Mouse (Mus musculus) embryonic stem cell, embryonic (primary cell): ENCODE measurements around the gene Zbp1.

ENCODE experiments used
- CTCF ChIA-PET, 4 experiments: fragments of 300-600 bp in 2 of 4; fragments of 350-600 bp in 2 of 4; sonication (Branson Sonifier 250); formaldehyde crosslinking; loops; one replicate each; lab custom pipeline; 2022; ENCODE audit warnings: inconsistent platforms in 2 of 4; lab: Charles Lee
- POLR2A ChIA-PET, 4 experiments: fragments of 300-600 bp in 2 of 4; fragments of 350-600 bp in 2 of 4; sonication (Branson Sonifier 250); formaldehyde crosslinking; loops; one replicate each; lab custom pipeline; 2022; ENCODE audit warnings: antibody characterized with exemption in 4 of 4, inconsistent platforms in 1 of 4; lab: Charles Lee

The Zbp1 gene

DNA sequence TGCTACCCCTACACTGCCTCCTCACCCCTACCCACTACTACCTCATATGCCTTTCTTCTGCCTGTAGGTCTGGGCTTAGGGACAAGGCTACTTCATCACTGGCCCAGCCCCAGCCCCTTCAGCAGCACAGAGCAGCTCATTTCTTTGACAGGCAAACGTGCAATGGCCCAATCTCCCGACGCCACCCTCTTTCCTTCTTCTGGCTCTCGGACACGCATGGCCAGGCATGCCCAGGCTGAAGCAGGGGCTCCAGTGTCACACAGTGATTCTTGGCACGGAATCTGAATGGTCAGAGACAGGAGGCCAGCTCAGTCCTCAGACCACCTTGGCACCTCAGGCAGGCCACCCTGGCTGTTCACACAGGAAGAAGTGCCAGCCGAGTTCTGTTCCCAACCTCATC lies 32.4 kb upstream of the Zbp1 start:
- ChIA-PET CTCF (interaction anchor here in 3 of 4 experiments (0.9 to 5.0 kb wide), 7 partner anchors 10 to 65 kb away, joined by 3 to 32 read pairs (median 8); no protein-coding TSS in a partner anchor), POLR2A (interaction anchor here in 3 of 4 experiments (1.1 to 7.1 kb wide), 11 partner anchors 9 to 114 kb away, joined by 3 to 72 read pairs (median 5); no protein-coding TSS in a partner anchor)

DNA sequence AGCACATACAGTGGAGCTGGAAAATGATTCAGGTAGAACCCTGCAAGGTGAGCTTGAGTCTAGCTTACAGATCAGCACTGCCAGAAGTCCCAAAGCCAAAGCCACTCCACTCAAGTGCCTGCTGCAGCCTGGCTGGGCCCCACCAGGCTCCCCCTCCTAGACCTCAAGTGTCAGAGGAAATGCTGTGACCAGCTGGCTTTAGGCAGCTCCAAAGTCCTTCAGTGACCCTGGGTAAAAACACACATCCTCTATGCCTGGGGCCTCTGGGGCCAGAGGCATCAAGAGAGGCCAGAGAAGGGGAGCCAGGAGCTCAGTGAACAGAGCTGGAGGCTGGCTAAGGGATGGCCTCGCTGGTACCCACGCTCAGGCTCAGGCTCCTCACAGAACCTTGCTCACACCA lies 31.7 kb upstream of the Zbp1 start:
- CTCF ChIA-PET, result interaction anchor here in 3 of 4 experiments (0.7 to 5.0 kb wide), 12 partner anchors 9 to 64 kb away, joined by 3 to 32 read pairs (median 5); no protein-coding TSS in a partner anchor
- POLR2A ChIA-PET, result interaction anchor here in 3 of 4 experiments (0.7 to 7.1 kb wide), 22 partner anchors 9 to 41 kb away, joined by 3 to 72 read pairs (median 4); partner anchors contain the start of gene Pmepa1 (in 2 of the 3)

DNA sequence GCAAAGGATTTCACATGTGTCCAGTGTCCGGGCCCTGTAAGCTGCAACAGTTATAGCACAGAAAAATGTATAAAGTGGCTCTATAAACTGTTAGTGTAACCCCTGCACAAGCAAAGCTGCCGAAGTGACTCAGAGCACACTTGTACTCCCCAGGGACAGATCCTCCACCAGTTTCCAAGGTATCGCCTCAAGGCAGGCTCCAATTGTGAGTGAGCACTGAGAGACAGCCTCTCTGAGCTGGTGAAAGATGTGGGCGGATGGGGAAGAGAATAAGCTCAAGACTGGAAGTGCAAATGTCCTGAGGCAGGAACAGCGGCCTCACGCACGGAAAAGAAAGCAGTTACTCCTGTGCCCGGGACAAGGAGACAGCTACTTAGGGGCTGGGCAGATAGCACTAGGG lies 31.2 kb upstream of the Zbp1 start:
- CTCF ChIA-PET, result interaction anchor here in 3 of 4 experiments (0.7 to 5.0 kb wide), 13 partner anchors 9 to 310 kb away, joined by 3 to 32 read pairs (median 5); no protein-coding TSS in a partner anchor
- POLR2A ChIA-PET, result interaction anchor here in 3 of 4 experiments (0.5 to 7.1 kb wide), 23 partner anchors 9 to 1667 kb away, joined by 3 to 72 read pairs (median 4); partner anchors contain the start of gene Pmepa1 (in 2 of the 3)

DNA sequence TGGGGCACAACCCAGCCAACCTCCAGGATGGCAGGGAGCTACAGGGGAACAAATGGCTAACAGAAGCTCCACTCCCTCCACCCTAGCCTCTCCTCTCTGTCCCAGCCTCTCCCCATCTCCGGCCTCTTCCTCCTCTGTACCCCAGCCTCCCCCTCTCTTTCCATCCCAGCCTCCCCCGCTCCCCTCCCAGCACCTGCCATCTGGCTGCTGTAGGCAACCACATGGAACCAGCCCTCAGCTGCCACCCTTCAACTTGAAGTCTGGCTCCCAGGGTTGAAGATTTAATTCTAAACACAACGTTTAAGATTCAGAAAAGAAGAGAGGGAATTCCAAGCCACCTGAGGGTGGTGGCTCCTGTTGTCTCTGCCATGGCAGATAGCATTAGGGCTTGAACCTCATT lies 30.7 kb upstream of the Zbp1 start:
- ChIA-PET POLR2A (interaction anchor here in 2 of 4 experiments (1.1 to 7.1 kb wide), 13 partner anchors 9 to 42 kb away, joined by 3 to 72 read pairs (median 6); no protein-coding TSS in a partner anchor), CTCF (interaction anchor here in 3 of 4 experiments (0.7 to 5.0 kb wide), 13 partner anchors 10 to 310 kb away, joined by 3 to 32 read pairs (median 7); no protein-coding TSS in a partner anchor)

DNA sequence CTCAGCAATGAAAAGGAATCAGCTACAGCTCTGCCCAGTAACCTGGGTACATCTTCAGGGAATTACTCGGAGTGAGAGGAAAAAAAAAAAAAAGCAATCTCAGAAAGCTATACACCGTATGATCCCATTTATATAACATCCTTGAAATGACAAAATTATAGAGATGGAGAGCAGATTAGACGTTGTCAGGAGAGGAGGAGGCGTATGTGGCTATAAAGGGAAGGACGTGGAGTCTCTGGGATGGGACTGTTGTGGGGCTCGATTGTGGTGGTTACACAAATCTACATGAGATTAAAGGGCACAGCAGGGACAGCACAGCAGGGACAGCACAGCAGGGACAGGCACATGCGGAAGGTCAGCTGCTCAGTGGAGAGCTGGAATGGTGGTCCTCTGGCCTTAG lies 30.1 kb upstream of the Zbp1 start:
- CTCF ChIA-PET, result interaction anchor here in 3 of 4 experiments (0.5 to 5.0 kb wide), 9 partner anchors 10 to 317 kb away, joined by 3 to 32 read pairs (median 4); no protein-coding TSS in a partner anchor
- POLR2A ChIA-PET, result interaction anchor here in 2 of 4 experiments (1.2 to 7.1 kb wide), 16 partner anchors 8 to 59 kb away, joined by 3 to 72 read pairs (median 7); no protein-coding TSS in a partner anchor

DNA sequence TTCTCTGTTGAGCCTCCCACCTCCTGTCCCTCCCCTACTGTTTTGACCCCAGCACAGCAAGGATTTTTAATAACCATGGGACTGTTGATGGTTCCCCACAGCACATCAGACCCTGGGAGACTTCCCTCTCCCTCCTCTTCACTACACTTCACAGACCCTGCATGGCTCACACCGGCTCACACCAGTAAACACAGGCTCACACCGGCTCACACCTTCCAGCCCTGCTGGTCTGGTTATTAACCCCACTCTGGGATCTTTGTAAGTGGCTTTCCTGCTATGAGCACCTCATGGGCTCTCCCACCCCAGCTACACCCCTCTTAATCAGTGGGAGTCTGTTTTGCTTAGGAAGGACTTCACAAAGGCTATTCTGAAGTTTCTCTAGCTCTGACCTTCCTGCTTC lies 29.2 kb upstream of the Zbp1 start:
- CTCF ChIA-PET, result interaction anchor here (0.5 to 5.0 kb wide), 9 partner anchors 9 to 703 kb away, joined by 3 to 32 read pairs (median 7); no protein-coding TSS in a partner anchor
- POLR2A ChIA-PET, result interaction anchor here in 3 of 4 experiments (1.0 to 7.1 kb wide), 18 partner anchors 9 to 225 kb away, joined by 3 to 72 read pairs (median 6); no protein-coding TSS in a partner anchor

DNA sequence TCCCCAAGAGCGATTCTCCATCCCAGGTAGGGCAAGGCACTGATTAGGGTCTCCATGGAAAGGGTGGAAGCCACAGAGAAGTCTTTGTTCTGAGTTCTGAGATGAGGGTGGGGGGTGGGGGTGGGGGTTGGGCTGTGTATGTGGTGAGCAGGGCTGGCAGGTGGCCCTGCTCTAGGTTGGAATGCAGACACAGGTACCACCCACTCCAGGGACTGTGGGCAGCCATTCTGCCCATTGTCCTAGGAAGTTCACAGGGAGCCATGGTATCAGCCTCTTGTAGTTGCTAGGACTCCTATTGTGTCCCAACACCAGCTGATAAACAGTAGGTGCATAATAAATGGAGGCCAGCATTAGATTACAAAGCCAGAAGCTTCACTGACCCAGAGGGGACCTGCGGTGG lies 28.5 kb upstream of the Zbp1 start:
- CTCF ChIA-PET, result interaction anchor here in 2 of 4 experiments (1.7 to 5.0 kb wide), 3 partner anchors 14 to 17 kb away, joined by 7 to 32 read pairs (median 19); no protein-coding TSS in a partner anchor
- POLR2A ChIA-PET, result interaction anchor here (0.6 to 7.1 kb wide), 15 partner anchors 9 to 224 kb away, joined by 3 to 72 read pairs (median 5); partner anchors contain the start of gene Zbp1 (in 1 of the 4)

DNA sequence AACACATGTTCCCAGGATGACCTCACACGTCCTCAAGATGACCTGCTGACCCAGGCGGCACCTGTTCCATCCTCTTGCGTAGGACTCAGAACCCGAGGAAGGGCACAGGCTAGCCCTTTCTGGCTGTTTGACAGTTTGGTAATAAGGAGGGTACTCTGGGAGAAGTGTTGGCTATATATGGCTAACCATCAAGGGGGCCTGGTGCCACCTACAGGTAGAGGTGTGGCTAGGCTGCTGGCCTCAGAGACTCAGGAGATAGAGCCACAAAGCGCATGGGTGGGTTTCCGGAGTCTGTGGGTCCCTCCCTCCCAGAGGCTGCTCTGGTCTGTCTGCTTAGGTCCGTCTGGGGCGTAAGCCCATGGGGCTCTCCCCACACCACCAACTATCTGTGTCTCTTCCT lies 28.0 kb upstream of the Zbp1 start:
- POLR2A ChIA-PET, result interaction anchor here in 3 of 4 experiments (0.6 to 7.1 kb wide), 7 partner anchors 10 to 28 kb away, joined by 3 to 72 read pairs (median 9); partner anchors contain the start of gene Zbp1 (in 1 of the 3)
- CTCF ChIA-PET, result interaction anchor here in 2 of 4 experiments (1.7 to 5.0 kb wide), 3 partner anchors 14 to 17 kb away, joined by 7 to 32 read pairs (median 19); no protein-coding TSS in a partner anchor

DNA sequence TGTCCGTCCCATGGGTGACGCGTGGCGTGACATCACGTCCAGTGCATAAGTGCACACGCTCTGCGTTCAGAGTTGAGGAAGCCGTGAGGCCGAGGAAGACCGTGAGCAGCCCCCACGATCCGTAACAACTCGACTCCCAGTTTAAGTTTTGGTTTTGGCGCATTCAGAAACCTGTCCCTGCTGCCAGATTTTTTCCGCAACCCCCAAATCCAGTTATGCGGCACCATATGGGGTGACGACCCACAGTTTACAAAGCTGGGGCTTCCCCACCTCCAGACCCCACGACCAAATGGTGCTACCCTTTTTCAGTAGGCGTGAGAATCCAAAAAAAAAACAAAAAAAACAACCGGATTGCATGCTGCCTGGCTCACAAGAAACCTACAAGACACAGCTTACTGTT lies 26.5 kb upstream of the Zbp1 start:
- POLR2A ChIA-PET, result interaction anchor here in 2 of 4 experiments (0.7 to 2.0 kb wide), 4 partner anchors 13 to 381 kb away, joined by 3 to 5 read pairs (median 4); no protein-coding TSS in a partner anchor
- CTCF ChIA-PET, result interaction anchor here in 3 of 4 experiments (0.5 to 1.3 kb wide), 8 partner anchors 10 to 370 kb away, joined by 3 to 6 read pairs (median 4); no protein-coding TSS in a partner anchor

DNA sequence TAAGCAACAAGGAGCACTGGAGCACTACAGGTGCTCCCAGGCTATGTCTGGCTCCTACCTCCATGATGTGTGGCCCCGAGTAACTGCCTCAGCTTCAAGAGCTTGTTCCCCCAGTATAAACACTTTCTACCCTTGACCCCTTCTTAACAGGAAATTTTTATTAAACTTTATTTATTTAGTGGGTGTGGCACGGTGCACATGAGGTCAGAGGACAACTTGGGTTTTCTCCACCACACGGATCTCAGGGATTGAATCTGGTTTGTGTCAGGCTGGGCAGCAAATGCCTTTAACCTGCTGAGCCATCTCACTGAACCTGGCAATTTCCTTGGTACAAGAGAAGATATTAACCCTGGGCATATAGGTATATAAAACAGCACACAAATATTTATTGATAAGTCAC lies 25.4 kb upstream of the Zbp1 start:
- CTCF ChIA-PET, result interaction anchor here in 1 of 4 experiments (1.7 kb wide), 1 partner anchor 12 kb away, joined by 9 read pairs; no protein-coding TSS in a partner anchor

DNA sequence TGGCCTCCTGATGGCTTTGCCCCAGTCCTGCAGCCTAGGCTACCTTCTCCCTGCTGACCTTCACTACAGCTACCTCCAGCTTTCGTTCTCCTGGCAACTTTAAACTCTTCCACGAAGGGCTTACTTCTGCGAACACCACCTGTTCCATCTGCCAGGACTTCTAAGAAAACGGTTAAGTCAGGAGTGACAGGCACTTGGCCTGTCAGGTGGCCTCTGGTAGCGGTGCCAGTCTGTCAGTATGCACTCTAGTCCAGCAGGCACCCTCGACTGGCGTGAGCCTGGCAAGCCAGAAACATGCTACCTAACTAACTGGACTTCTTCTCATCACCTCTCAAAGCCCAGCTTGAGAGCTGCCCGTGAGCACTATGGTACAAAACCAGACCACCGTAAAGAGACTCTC lies 24.9 kb upstream of the Zbp1 start:
- CTCF ChIA-PET, result interaction anchor here (0.6 to 2.6 kb wide), 7 partner anchors 10 to 403 kb away, joined by 3 to 9 read pairs (median 3); no protein-coding TSS in a partner anchor
- POLR2A ChIA-PET, result interaction anchor here in 2 of 4 experiments (1.1 to 2.0 kb wide), 8 partner anchors 10 to 30 kb away, joined by 3 to 11 read pairs (median 6); no protein-coding TSS in a partner anchor

More for the DNA sequence above, 25.4 kb upstream of the Zbp1 start:
- POLR2A ChIA-PET, result interaction anchor here in 1 of 4 experiments (2.0 kb wide), 3 partner anchors 11 to 29 kb away, joined by 5 to 11 read pairs (median 8); no protein-coding TSS in a partner anchor

DNA sequence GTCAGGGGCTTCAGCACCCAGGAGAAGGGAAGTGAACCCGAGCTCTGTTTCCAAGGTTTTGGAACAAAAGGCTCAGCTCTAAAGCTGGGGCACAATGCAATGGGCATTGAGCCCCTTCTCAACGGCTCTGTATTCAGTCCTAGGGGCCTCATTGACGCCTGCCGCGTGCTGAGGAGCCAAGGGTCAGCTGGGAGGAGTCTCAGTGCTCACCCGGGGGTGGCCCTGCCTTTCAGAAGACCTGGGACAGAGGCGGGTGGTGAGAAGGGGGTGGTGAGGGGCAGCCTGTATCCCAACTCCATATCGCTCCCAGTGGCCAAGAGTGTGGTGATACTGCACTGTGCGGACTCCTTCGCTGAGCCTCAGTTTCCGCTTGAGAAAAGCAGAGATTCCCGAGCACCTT lies 24.2 kb upstream of the Zbp1 start:
- CTCF ChIA-PET, result interaction anchor here (0.6 to 2.6 kb wide), 11 partner anchors 9 to 1285 kb away, joined by 3 to 10 read pairs (median 4); no protein-coding TSS in a partner anchor
- POLR2A ChIA-PET, result interaction anchor here in 3 of 4 experiments (0.6 to 2.6 kb wide), 13 partner anchors 9 to 317 kb away, joined by 3 to 11 read pairs (median 5); partner anchors contain the start of gene Zbp1 (in 1 of the 3)

DNA sequence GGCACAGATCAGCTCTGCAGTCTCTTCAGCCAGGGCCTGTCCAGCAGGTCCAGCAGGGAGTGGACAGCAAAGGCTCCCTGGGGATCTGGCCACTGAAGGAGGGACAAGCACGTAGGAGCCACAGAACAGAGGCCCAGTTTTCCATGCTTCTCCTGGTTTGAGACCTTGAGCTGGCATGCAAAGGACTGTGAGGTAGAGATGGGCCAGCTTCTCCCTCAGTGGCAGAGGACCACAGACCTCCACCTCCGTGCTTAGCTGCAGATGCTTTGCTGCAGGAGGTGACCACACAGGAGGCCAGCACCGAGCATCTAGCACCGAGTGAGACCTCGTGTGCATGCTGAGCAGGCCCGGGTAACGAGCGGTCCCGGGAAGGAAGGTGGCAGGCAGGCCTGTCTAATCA lies 22.0 kb upstream of the Zbp1 start:
- ChIA-PET CTCF (interaction anchor here in 2 of 4 experiments (1.2 to 1.5 kb wide), 3 partner anchors 11 to 22 kb away, joined by 3 to 7 read pairs (median 3); partner anchors contain the start of gene Zbp1 (in 1 of the 2)), POLR2A (interaction anchor here in 2 of 4 experiments (0.6 to 2.6 kb wide), 7 partner anchors 9 to 241 kb away, joined by 3 to 8 read pairs (median 3); partner anchors contain the start of gene Pmepa1 (in 1 of the 2))

DNA sequence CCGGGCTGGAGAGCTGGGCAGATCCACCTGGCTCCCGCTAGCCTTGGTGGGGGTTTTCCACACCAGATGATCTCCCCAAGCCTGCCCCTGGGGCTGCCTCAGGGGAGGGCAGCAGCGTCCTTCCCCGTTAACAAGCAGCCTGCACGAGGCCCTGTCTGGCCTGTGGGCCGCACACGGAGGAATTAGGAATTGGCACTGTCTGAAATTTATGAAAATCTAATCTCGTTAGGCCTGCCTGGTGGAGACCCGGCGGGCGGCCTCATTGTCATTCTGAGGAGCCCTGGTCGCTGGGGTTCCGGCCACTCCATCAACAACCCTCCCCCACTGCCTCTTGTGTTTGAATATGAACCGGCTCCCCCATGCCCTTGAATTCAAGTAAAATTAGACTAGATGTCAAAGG lies 19.8 kb upstream of the Zbp1 start:
- CTCF ChIA-PET, result interaction anchor here in 3 of 4 experiments (0.6 to 3.0 kb wide), 6 partner anchors 9 to 706 kb away, joined by 3 to 7 read pairs (median 6); partner anchors contain the start of gene Zbp1 (in 1 of the 3)
- POLR2A ChIA-PET, result interaction anchor here in 2 of 4 experiments (1.1 to 2.3 kb wide), 8 partner anchors 10 to 42 kb away, joined by 3 to 11 read pairs (median 4); no protein-coding TSS in a partner anchor

DNA sequence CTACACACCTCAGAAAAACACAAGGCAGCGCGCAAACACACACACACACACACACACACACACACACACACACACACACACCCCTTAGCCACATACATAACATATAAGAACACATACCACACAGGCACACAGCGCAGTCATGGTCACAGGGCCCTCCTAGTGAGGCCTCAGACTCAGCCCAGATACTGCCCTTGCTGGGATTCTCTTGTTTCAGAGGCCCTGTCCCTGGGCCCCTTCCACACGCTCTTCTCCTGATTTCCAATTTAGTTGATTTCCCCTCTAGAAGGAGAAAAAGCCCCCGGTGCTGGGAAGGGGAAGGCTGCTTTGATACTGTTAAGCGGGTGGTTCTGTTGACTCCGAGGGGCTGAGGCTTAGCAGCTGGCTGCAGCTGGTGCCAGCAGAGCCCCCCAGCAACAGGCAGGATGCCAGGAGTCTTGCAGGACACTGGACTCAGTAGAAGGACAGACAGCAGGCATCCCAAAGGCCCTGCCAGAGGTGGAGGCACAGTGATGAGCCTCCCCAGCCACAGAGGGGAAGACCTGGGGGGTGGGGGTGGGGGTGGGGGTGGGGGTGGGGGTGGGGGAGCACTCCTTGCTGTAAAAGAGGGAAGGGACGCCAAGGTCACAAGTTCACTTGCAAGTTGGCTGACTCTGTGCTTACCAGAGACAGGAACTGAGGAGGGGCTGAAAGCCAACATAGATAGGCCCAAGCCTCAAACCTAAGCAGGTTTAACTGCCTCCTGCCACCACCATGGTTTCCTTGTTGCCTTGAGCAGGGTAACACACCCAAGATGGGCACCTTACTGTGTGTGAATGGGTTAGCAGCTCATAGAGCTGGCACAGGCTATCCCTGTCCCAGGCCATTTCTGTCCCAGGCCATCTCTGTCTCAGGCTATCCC lies 17.0 kb upstream of the Zbp1 start:
- POLR2A ChIA-PET, result interaction anchor here in 1 of 4 experiments (1.2 kb wide), 1 partner anchor 15 kb away, joined by 4 read pairs; no protein-coding TSS in a partner anchor
- CTCF ChIA-PET, result no interaction called here

DNA sequence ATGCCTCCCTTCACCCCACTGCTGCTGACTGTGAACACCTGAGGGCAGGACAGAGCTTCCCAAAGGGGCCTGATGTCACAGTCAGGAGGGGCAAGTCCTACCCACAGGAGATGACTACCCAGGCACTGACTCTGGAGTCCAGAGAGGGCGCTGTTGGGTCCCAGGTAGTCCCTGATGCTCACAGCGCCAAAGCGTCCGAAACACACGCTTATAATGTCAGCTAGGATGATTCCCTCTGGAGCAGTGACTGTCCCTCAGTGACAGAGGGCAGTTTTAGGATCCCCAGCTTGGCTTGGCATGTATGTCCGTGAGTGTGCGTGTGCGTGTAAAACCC lies 14.0 kb upstream of the Zbp1 start:
- CTCF ChIA-PET, result interaction anchor here (0.5 to 3.6 kb wide), 43 partner anchors 10 to 336 kb away, joined by 3 to 32 read pairs (median 4); partner anchors contain the start of gene Zbp1 (in 2 of the 4)
- POLR2A ChIA-PET, result interaction anchor here in 3 of 4 experiments (0.9 to 2.9 kb wide), 14 partner anchors 10 to 110 kb away, joined by 3 to 11 read pairs (median 4); partner anchors contain the start of gene Pmepa1 (in 1 of the 3)
